Mouse (Mus musculus): Measurements from ENCODE around the gene Epn3.

DNA sequence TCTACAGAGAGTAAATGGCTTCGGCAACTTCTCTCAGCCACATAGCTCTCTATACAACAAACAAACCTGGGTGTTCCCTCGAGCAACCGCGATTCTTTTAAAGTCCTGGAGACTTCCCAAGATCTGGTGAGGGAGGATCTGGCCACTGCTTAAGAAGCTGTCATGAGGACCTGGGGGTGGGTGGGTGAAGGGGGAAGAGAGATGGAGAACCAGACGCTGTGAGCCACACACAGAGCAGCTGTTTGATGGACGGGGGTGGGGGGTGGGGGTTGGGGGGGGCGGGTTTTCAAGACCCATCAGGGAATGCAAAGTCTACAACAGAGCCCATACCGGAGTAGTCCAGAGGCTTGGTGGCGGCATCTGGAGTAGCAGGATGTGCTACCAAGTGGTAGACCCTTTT, 13.7 kb upstream of the Epn3 start:
- TF ChIP-seq CTCF (IDR thresholded peaks at IDR 0.05; ENCODE audit: low read depth, low read length) (no peak), POLR2A (IDR thresholded peaks at IDR 0.05; ENCODE audit: borderline replicate concordance, low read depth, low read length) (no peak)

Measured in bone marrow macrophage, adult 2 months (primary cell).